Mouse (Mus musculus): ENCODE results near the gene Prss40.

DNA sequence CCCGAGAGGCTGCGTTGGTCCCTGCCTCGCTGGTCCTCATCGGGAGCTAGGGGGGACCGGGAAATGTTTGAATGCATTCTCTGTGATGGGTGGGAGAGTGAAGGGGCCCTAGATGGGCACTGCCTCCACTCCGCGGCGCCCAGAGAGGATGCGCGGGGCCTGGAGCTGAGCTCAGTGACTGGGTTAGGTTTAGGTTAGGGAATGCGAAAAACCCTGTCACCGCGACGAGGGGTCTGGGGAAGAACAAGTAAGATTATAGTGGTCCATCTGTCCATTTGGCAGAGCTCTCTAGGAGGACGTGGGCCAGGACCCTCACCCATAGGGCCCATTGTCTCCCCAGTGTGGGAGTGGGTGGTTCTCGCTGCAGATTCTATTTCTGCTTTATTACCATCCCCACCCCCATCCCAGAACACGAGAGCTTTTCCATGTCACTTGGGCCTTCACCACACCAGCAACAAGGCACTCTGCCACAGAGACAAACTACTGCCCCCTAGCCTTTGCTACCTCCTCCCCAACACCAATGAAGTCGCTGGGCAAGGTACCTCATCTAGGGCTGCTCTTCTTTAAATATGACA lies 19.1 kb upstream of the Prss40 start:
- TF ChIP-seq CTCF (IDR thresholded peaks at IDR 0.05; ENCODE audit: borderline replicate concordance, insufficient read depth, low read depth, low read length) (peak; percentile 42; the same call in 1 of the 2 replicates), POLR2A (IDR thresholded peaks at IDR 0.05; ENCODE audit: borderline replicate concordance, insufficient read depth, low read length) (no peak)

All from cerebellum, adult 2 months (tissue).